Mouse (Mus musculus) frontal cortex, postnatal 25 days (tissue): ENCODE measurements around the gene Mri1.
"Not testable (repeated sequence)": the region's sequence is repeated elsewhere in the genome, so short reads cannot be mapped to it uniquely, and the experiment has no call there.

Experiments used
- DNase-seq, 2 experiments: peaks; one replicate each; pipeline ENCODE4 v3.0.0; 2022; ENCODE audit warnings: low spot score in 2 of 2

Gene Mri1

DNA sequence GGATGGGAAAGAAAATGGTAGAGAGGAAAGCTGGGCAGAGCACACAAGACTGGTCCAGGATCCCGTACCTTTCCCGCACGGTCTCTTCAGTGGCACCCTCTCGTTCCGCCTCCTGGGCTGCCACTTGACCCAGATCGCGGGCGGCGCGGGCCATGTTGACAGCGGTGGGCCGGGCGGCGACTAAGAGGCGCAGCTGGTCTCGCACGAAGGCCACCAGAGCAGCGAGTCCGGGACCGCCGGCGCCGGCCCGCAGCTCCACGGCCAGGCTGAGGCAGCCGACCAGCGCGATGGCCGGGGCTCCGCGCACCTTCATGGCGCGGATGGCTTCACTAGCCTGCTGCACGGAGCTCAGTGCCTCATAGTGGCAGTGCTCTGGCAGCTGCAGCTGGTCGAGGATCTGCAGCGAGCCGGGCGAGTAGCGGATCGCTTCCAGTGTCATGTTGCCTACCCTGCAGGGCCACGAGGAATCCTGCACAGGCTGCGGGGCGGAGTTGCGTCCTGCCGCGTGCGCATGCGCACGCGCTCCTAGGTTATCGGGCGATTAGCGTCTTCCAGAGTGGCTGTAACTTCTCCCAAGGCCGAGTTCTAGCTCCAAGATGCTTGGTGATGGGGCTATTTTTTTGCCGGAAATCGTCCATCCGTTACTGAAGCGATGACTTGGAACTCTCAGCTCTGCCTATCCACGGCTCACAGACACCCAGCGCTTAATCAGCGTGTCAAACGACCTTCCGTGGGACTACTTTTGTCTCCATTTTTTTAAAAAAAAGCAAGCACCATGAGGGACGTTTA is at the start of gene Mri1:
Gene Mri1, minus strand, starts transcription at position 505 of the 789 bp plus-strand sequence.
- peak; percentile 54 to 69 for DNase-seq

GRCm38 (mm10) chr8:84303951-84304350 is 46.8 kb upstream of the Mri1 start:
- DNase-seq, result no peak

GRCm38 (mm10) chr8:84297029-84297785 is 40.1 kb upstream of the Mri1 start:
- no peak for DNase-seq

GRCm38 (mm10) chr8:84291688-84292087 is 34.6 kb upstream of the Mri1 start:
- DNase-seq, result peak in 1 of 2 experiments; percentile 44

DNA sequence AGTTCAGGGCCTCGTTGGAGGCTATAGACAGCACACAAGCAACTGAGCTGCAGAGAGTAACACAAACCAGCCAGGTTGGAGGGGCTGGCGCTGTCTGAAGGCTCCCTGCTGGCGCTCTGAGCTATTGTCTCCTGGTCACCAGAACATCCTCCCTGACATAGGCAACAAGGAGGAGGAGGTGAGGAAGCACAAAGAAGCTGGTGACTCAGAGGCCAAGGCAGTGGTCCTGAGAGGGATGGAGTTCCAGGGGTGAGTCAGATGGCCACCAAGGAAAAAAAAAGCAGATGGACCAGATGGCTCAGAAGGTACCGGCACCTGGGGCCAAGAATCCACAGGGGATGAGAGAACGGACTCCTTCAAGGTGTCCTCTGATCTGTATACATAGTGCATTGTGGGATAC is 34.0 kb upstream of the Mri1 start:
- DNase-seq, result no peak

- no peak for DNase-seq
Measured at GRCm38 (mm10) chr8:84288892-84289291, 31.8 kb upstream of the Mri1 start.

GRCm38 (mm10) chr8:84285665-84286064 is 28.5 kb upstream of the Mri1 start:
- DNase-seq, result not testable (repeated sequence)

DNA sequence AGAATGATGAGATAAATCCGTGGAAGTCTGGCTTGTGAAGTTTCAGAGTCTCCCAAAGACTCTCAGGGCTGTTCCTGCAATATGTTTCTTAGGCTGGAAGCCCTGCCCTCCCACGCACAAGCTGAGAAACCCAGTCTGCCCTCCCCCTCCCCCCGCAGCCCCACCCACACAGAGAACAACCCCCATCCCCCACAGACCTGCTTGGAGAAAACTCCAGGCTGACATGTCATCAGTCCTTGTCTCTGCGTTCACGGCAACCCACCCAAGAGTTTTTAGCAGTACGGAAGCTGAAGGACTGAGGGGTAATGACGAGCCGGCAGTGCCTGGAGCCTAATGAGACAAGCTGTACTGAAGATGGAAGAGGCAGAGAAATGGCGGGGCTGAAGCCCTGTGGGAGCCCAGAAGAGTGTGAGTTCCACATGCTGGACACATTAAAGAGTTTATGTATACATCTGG is 27.5 kb upstream of the Mri1 start:
- no peak for DNase-seq

DNA sequence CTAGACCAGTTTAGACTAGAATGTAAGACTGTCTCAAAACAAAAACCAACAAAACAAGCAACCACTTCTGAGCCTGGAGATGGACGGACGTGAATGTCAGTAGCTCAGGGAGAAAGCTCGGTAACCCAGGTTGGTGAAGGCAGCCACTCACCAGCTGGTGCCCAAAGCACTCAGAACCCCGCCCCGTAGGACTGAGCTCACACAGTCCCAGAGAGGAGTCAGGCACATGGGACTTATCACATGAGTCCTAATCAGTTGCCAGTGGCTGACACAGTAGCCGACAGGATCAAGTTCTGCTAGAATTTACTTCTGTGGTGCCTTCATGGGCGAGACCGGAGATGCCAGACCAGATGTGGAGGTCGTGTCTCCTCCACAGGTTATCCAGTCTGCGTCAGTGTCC is 23.7 kb upstream of the Mri1 start:
- DNase-seq, result no peak

DNA sequence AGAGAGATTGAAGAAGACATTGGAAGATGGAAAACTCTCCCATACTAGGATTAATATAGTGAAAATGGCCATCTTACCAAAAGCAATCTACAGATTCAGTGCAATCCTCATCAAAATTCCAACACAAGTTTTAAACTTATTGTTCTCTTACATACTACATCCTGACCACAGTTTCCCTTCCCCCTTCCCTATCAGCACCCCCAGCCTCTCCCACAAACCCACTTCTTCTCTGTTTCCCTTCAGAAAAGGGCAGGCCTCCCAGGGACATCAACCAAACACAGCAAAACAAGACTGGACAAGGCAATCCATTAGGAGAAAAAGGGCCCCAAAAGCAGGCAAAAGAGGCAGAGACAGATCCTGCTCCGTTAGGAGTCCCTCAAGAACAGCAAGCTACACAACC is 19.3 kb upstream of the Mri1 start:
- DNase-seq, result no peak

GRCm38 (mm10) chr8:84273968-84274367 is 16.8 kb upstream of the Mri1 start:
- DNase-seq, result no peak

DNA sequence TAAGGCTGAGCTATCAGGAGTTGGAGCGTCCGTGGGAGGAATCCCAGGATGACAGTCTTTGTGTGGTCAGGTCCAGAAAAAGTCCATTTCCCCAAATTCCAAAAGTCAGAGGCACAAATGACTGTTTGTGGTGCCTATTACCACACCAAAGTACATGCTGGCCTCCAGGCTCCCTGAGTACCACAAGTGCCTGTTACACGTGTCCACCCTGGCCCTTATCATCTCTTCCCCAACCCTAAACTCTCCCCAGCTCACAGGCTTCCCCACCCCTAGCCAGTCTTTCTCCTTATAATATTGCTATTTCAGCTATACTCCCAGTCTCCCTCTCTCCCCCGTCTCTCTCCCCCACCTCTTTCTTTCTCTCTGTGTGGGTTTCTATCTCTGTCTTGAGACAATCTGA is 15.2 kb upstream of the Mri1 start:
- no peak for DNase-seq

DNA sequence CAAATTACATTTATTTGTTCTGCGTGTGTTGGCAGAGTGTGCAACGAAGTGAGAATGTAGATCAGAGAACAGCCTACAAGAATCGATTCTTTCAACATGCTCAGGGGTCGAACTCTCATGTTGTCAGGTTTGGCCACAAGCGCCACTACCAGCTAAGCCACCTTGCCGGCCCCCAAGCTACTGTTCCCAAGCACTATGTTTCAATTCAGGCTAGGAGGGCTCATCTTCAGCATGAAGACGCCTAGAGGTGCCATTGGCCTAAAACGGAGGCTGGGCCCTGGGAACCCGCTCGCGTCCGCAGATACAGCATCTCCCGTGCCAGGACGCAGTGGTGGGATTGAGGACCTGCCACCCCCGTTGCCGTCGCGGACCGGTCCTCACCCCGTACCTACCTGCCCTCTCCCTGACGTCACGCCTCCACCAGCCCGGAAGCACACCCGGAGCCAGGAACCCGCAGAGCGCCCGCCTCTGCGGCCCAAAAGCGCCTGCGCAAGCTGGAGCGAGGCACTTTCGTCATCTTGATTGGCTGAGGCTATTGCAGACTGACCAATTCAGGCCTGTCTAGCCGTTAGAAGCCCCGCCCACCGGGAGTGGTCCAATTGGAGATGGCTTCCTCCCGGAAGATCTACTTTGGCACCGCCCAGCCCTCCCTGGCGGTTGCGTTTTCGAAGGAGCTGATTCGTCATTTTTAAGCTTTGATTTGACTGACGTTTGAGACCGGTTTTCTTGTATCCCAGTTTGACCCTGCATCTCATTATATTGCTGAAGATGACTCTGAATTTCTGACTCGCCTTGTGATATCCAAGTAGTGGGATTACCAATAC is 13.0 kb upstream of the Mri1 start, which contains the start of gene Ccdc130:
Gene Ccdc130, minus strand, starts transcription at position 431 of the 824 bp plus-strand sequence.
- peak; percentile 98 to 100 for DNase-seq

DNA sequence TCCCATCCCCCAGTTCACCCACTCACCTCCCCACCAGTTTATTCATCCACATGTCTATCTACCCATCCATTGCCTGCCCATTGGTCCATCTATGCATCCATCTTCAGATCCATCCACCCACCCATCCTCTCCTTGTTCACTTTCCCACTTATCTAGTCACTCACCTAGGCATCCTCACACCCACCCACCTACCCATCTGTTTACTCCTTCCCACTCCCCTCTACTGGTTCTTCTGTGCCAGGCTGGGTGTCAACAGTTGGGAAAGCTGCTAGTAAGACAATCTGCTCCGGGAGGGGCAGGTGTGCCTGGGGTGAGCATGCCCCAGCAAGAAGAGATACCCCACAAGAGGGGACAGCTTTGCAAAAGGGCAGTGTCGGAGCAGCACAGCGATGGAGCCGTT is 4.0 kb upstream of the Mri1 start:
- DNase-seq, result no peak

- no peak for DNase-seq
Measured at GRCm38 (mm10) chr8:84256458-84256821, 686 bp downstream of the Mri1 start.

GRCm38 (mm10) chr8:84255858-84256257 is 1.3 kb downstream of the Mri1 start:
- DNase-seq, result no peak

DNA sequence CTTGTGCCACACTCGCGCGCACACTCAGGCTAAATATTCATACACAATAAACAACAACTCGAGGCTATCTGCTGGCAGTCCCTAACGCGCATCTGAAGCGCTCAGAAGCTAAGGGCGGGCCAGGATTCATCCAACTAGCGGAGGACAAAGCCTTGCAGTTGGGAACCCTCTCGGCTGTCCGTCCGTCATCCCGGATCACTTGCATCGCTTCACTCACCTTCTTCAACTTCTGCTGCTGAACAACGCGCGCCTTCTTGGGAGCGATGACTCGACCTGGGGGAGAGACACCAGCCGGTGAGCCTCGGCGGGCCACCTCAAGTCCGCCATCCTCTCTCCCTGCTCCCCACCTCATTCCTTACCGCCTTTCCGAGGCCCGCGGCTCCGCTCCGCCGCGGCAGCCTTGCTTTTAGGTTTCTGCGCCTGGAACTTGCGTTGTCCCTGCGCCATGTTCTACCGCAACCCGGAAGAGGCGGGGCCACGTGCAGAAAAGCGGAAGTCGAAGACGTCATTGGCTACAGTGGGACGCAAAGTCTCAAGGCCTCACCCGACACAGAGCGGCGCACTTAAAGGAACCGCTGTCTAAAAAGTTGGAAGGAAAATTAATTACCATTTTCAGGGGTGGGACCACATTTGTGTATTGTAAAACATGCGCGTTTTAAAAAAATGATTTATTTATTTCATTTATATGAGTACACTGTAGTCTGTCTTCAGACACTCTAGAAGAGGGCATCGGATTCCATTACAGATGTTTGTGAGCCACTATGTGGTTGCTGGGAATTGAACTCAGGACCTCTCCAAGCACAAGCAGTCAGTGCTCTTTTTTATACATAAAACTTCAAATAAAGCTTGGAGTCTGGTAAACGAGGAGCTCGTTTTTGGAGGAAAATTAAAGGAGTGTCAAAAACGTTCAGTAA is 7.6 kb downstream of the Mri1 start, which contains the start of gene D8Ertd738e:
Gene D8Ertd738e, minus strand, starts transcription at position 463 of the 914 bp plus-strand sequence.
- DNase-seq, result peak; percentile 63 to 74

- DNase-seq, result no peak
Measured at GRCm38 (mm10) chr8:84241821-84242220, 15.3 kb downstream of the Mri1 start.

GRCm38 (mm10) chr8:84241167-84241566 is 16.0 kb downstream of the Mri1 start:
- DNase-seq, result no peak

- DNase-seq, result no peak
Measured at GRCm38 (mm10) chr8:84237542-84238229, 19.4 kb downstream of the Mri1 start.
